7 mouse cellular contexts compared by ENCODE assay signal in genomic region chr9:110625350-110625908, GRCm38 (mm10). TPM values are rescaled to one million over a fixed set of nuclear protein-coding genes. Genes with fewer than 3 reads are reported as not detected.
DNase-seq lines count a peak whose midpoint lies in the region; ATAC-seq and TF ChIP-seq lines count a peak whose summit lies in the region.

No protein-coding gene starts in this region.

- H3K4me1 ChIP-seq in lung, embryonic 14.5 days (ENCODE audit: insufficient read depth) = peaks cover 3% of the 10 kb centered on the region
- peaks cover 4% of the 10 kb centered on the region; the same call in 1 of the 2 replicates for H3K4me1 ChIP-seq in forebrain, embryonic 11.5 days (replicated peaks; ENCODE audit: control insufficient read depth, insufficient read depth, low read length)
- H3K4me1 ChIP-seq in limb, embryonic 11.5 days (ENCODE audit: control insufficient read depth, insufficient read depth, low read length) = peaks cover 9% of the 10 kb centered on the region; the same call in 1 of the 2 replicates
- H3K4me1 ChIP-seq in small intestine, adult 2 months (ENCODE audit: control insufficient read depth, insufficient read depth, insufficient read length, low read length) = peaks cover 4% of the 10 kb centered on the region

- peak overlapping the region; percentile 69 for H3K9ac ChIP-seq in lung, embryonic 14.5 days
- H3K9ac ChIP-seq in forebrain, embryonic 11.5 days (ENCODE audit: low read length) = peak overlapping the region; percentile 75
- peak overlapping the region; percentile 68 for H3K9ac ChIP-seq in limb, embryonic 11.5 days (ENCODE audit: low read length)

- no peak for TF ChIP-seq CTCF in lung, embryonic 14.5 days (IDR thresholded peaks at IDR 0.05; ENCODE audit: low read depth)
- TF ChIP-seq CTCF in small intestine, adult 2 months (IDR thresholded peaks at IDR 0.05; ENCODE audit: extremely low read depth, insufficient read length, insufficient replicate concordance, low read depth, low read length) = no peak

- no peaks in the 10 kb centered on the region for H3K9me3 ChIP-seq in lung, embryonic 14.5 days (ENCODE audit: low read depth, low read length)
- H3K9me3 ChIP-seq in forebrain, embryonic 11.5 days (ENCODE audit: control insufficient read depth, low read length) = no peaks in the 10 kb centered on the region
- no peaks in the 10 kb centered on the region for H3K9me3 ChIP-seq in limb, embryonic 11.5 days (ENCODE audit: control insufficient read depth, low read length)

- no peak for TF ChIP-seq POLR2A in small intestine, adult 2 months (IDR thresholded peaks at IDR 0.05; ENCODE audit: low read depth, low read length)

- DNase-seq in lung, embryonic 14.5 days = no peak
- DNase-seq in lung, postnatal 14 days = no peak
- DNase-seq in forebrain, embryonic 11.5 days (ENCODE audit: low spot score) = peak; percentile 48
- DNase-seq in limb, embryonic 11.5 days (ENCODE audit: low spot score) = no peak
- no peak for DNase-seq in thymus, postnatal 25 days
- DNase-seq in kidney, adult 11 months = no peak

- H3K4me3 ChIP-seq in lung, embryonic 14.5 days (ENCODE audit: low read depth, low read length) = peak overlapping the region; percentile 58
- peak overlapping the region; percentile 48 for H3K4me3 ChIP-seq in forebrain, embryonic 11.5 days (ENCODE audit: low read depth, low read length)
- peak overlapping the region; percentile 50 for H3K4me3 ChIP-seq in limb, embryonic 11.5 days (ENCODE audit: low read depth, low read length)
- peak overlapping the region; percentile 68 for H3K4me3 ChIP-seq in small intestine, adult 2 months (ENCODE audit: low read depth, low read length)

- peak overlapping the region; percentile 94 for H3K27ac ChIP-seq in lung, embryonic 14.5 days (ENCODE audit: low read depth)
- peak overlapping the region; percentile 78; the same call in 1 of the 2 replicates for H3K27ac ChIP-seq in forebrain, embryonic 11.5 days (ENCODE audit: low read depth, low read length)
- H3K27ac ChIP-seq in limb, embryonic 11.5 days (replicated peaks; ENCODE audit: low read depth, low read length) = 0 out of 2 replicates have a peak overlapping the region, but pooled peaks have one; percentile 36
- no peak overlapping the region for H3K27ac ChIP-seq in small intestine, adult 2 months (ENCODE audit: insufficient read depth, low read depth, low read length)

- peaks cover 23% of the 10 kb centered on the region for H3K36me3 ChIP-seq in lung, embryonic 14.5 days (ENCODE audit: insufficient read depth)
- no peaks in the 10 kb centered on the region; the same call in 1 of the 2 replicates for H3K36me3 ChIP-seq in forebrain, embryonic 11.5 days (ENCODE audit: control insufficient read depth, insufficient read depth, low read length)
- H3K36me3 ChIP-seq in limb, embryonic 11.5 days (ENCODE audit: control insufficient read depth, insufficient read depth, low read length) = peaks cover 8% of the 10 kb centered on the region
- H3K36me3 ChIP-seq in small intestine, adult 2 months (ENCODE audit: control insufficient read depth, insufficient read depth, low read length) = peaks cover 32% of the 10 kb centered on the region

- ATAC-seq in lung, embryonic 14.5 days (ENCODE audit: insufficient read depth) = no peak
- ATAC-seq in forebrain, embryonic 11.5 days (replicated peaks; ENCODE audit: low FRiP score) = no peak; the same call in 1 of the 2 replicates
- ATAC-seq in limb, embryonic 11.5 days (ENCODE audit: insufficient number of reproducible peaks, low FRiP score, low TSS enrichment, low read depth) = no peak

- peak overlapping the region; percentile 99 for H3K4me2 ChIP-seq in lung, embryonic 14.5 days
- peak overlapping the region; percentile 98 for H3K4me2 ChIP-seq in forebrain, embryonic 11.5 days (ENCODE audit: low read depth, low read length, severe bottlenecking)
- peak overlapping the region; percentile 97 for H3K4me2 ChIP-seq in limb, embryonic 11.5 days (ENCODE audit: low read depth, severe bottlenecking)

- WGBS in lung, embryonic 14.5 days = 62% methylated on average over 11 of the region's 11 CpGs
- 67% methylated on average over 11 of the region's 11 CpGs for WGBS in forebrain, embryonic 11.5 days
- 63% methylated on average over 11 of the region's 11 CpGs for WGBS in limb, embryonic 11.5 days
- 83% methylated on average over 11 of the region's 11 CpGs for WGBS in small intestine, adult 2 months

- H3K27me3 ChIP-seq in lung, embryonic 14.5 days (ENCODE audit: insufficient read depth, low read length) = peaks cover under 1% of the 10 kb centered on the region; the same call in 1 of the 2 replicates
- no peaks in the 10 kb centered on the region for H3K27me3 ChIP-seq in forebrain, embryonic 11.5 days (ENCODE audit: control insufficient read depth, insufficient read depth, low read length)
- no peaks in the 10 kb centered on the region for H3K27me3 ChIP-seq in limb, embryonic 11.5 days (ENCODE audit: control insufficient read depth, insufficient read depth, low read length)
- no peaks in the 10 kb centered on the region for H3K27me3 ChIP-seq in small intestine, adult 2 months (ENCODE audit: control insufficient read depth, insufficient read depth, low read length)

RNA-seq across cellular contexts. Expression of gene Nradd, which starts 1.2 kb away (rescaled TPM):
- 26.7 and 29.9 TPM in 2 replicates for polyA plus RNA-seq in lung, embryonic 14.5 days (2014; fragmentation: Nextera tagmentation; extraction: Ambion mirVana)
- polyA plus RNA-seq in forebrain, embryonic 11.5 days (2014; fragmentation: Nextera tagmentation; extraction: Ambion mirVana) = 20.6 and 22.9 TPM in 2 replicates
- polyA plus RNA-seq in limb, embryonic 11.5 days (2014; fragmentation: Nextera tagmentation; extraction: Ambion mirVana) = 28.3 and 36.5 TPM in 2 replicates
- polyA plus RNA-seq in small intestine, adult 2 months (2012; rRNA removed) = 3.3 and 3.7 TPM in 2 replicates

RNA-seq across cellular contexts. Expression of gene Nbeal2, which starts 28.5 kb away (rescaled TPM):
- 3.2 and 3.8 TPM in 2 replicates for polyA plus RNA-seq in lung, embryonic 14.5 days (2014; fragmentation: Nextera tagmentation; extraction: Ambion mirVana)
- polyA plus RNA-seq in forebrain, embryonic 11.5 days (2014; fragmentation: Nextera tagmentation; extraction: Ambion mirVana) = 2.2 and 2.4 TPM in 2 replicates
- polyA plus RNA-seq in limb, embryonic 11.5 days (2014; fragmentation: Nextera tagmentation; extraction: Ambion mirVana) = 0.35 and 0.53 TPM in 2 replicates
- 28.1 and 28.8 TPM in 2 replicates for polyA plus RNA-seq in small intestine, adult 2 months (2012; rRNA removed)

RNA-seq across cellular contexts. Expression of gene Ccdc12, which starts 30.9 kb away (rescaled TPM):
- polyA plus RNA-seq in lung, embryonic 14.5 days (2014; fragmentation: Nextera tagmentation; extraction: Ambion mirVana) = 143 and 155 TPM in 2 replicates
- 149 and 164 TPM in 2 replicates for polyA plus RNA-seq in forebrain, embryonic 11.5 days (2014; fragmentation: Nextera tagmentation; extraction: Ambion mirVana)
- 147 and 150 TPM in 2 replicates for polyA plus RNA-seq in limb, embryonic 11.5 days (2014; fragmentation: Nextera tagmentation; extraction: Ambion mirVana)
- 52.9 and 138 TPM in 2 replicates for polyA plus RNA-seq in small intestine, adult 2 months (2012; rRNA removed)
